Comparison of ENCODE assay signal across 8 mouse cellular contexts in the genomic region with DNA sequence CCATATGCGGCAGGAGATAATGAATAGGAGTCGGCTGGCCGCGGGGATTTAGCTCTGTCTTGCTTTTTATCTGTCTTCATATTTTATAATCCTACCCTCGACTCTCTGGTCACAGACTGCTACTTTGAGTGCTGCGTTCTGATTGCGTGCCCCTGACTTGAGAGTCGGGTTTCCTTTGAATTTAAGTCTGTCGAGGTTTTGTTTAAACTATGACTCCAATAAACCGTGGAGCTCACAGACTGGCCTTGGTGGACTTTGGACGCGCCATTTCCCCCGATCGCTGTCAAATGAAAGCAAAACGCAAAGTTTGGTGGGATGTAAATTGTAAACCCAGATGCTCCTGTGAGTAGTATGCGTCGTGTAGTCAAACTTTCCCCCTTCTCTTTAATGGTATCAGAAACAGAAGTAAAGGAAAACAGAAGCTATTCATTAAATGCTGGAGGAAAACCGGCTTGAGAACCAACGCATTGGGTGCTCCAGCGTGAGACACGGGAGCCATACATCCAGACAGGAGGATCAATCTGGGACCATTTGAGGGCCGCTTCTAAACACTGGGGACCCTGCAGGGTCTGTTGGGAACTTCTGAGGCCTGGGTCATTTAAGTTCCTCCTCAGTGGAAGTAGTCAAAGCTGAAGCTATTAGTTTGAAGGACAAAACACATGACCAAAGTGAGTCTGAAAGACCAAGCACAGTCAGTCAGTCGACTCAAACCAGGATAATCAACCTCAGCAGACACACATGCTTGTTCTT. TPM values are rescaled to one million over a fixed set of nuclear protein-coding genes. Genes with fewer than 3 reads are reported as not detected.
DNase-seq lines count a peak whose midpoint lies in the region; ATAC-seq and TF ChIP-seq lines count a peak whose summit lies in the region.

No protein-coding gene starts in this region.

- TF ChIP-seq POLR2A in embryonic fibroblast, embryonic 13.5 days (IDR thresholded peaks at IDR 0.05; ENCODE audit: low read depth, low read length) = no peak

- DNase-seq in lung, postnatal 14 days = no peak
- no peak for DNase-seq in left cerebral cortex, postnatal 36 days (ENCODE audit: low spot score in 2 of 2)
- no peak for DNase-seq in spleen, postnatal 4 days (ENCODE audit: low spot score in 2 of 2)
- DNase-seq in adrenal gland, postnatal 36 days = no peak

- ATAC-seq in lung, embryonic 16.5 days (ENCODE audit: low read depth) = peak; percentile 44
- ATAC-seq in limb, embryonic 12.5 days (ENCODE audit: insufficient number of reproducible peaks, insufficient read depth, low FRiP score, low TSS enrichment, low read depth) = peak; percentile 11; the same call in 1 of the 2 replicates
- peak; percentile 8; the same call in 1 of the 2 replicates for ATAC-seq in stomach, embryonic 14.5 days (ENCODE audit: insufficient number of reproducible peaks, insufficient read depth, low FRiP score, low read depth)

- H3K9me3 ChIP-seq in lung, embryonic 16.5 days (ENCODE audit: control insufficient read depth, low read length) = no peaks in the 10 kb centered on the region
- H3K9me3 ChIP-seq in limb, embryonic 12.5 days = no peaks in the 10 kb centered on the region
- H3K9me3 ChIP-seq in stomach, embryonic 14.5 days (ENCODE audit: control insufficient read depth, low read depth, low read length) = no peaks in the 10 kb centered on the region

- H3K4me1 ChIP-seq in lung, embryonic 16.5 days (replicated peaks; ENCODE audit: control insufficient read depth, insufficient read depth, low read length) = peaks cover 9% of the 10 kb centered on the region; the same call in 1 of the 2 replicates
- H3K4me1 ChIP-seq in embryonic fibroblast, embryonic 13.5 days (ENCODE audit: control insufficient read depth, insufficient read depth, low read length) = no peaks in the 10 kb centered on the region; the same call in 1 of the 2 replicates
- H3K4me1 ChIP-seq in limb, embryonic 12.5 days (replicated peaks) = peaks cover 27% of the 10 kb centered on the region
- H3K4me1 ChIP-seq in stomach, embryonic 14.5 days (ENCODE audit: control insufficient read depth, insufficient read depth, low read length) = peaks cover 17% of the 10 kb centered on the region; the same call in 1 of the 2 replicates

- WGBS in lung, embryonic 16.5 days = under 1% methylated on average over 23 of the region's 23 CpGs
- WGBS in limb, embryonic 12.5 days = under 1% methylated on average over 23 of the region's 23 CpGs
- WGBS in stomach, embryonic 14.5 days = 2% methylated on average over 23 of the region's 23 CpGs

- H3K9ac ChIP-seq in lung, embryonic 16.5 days (ENCODE audit: low read length) = peak overlapping the region; percentile 72
- H3K9ac ChIP-seq in limb, embryonic 12.5 days (replicated peaks) = peak overlapping the region; percentile 62
- H3K9ac ChIP-seq in stomach, embryonic 14.5 days (replicated peaks; ENCODE audit: low read depth, low read length) = peak overlapping the region; percentile 96

- no peaks in the 10 kb centered on the region for H3K27me3 ChIP-seq in lung, embryonic 16.5 days (ENCODE audit: control insufficient read depth, insufficient read depth, low read depth, low read length)
- H3K27me3 ChIP-seq in limb, embryonic 12.5 days = no peaks in the 10 kb centered on the region; the same call in 1 of the 2 replicates
- no peaks in the 10 kb centered on the region for H3K27me3 ChIP-seq in stomach, embryonic 14.5 days (ENCODE audit: control insufficient read depth, insufficient read depth, low read length)

- TF ChIP-seq CTCF in embryonic fibroblast, embryonic 13.5 days (IDR thresholded peaks at IDR 0.05; ENCODE audit: borderline replicate concordance, insufficient read depth, low read length) = no peak

- no peaks in the 10 kb centered on the region for H3K36me3 ChIP-seq in lung, embryonic 16.5 days (ENCODE audit: control insufficient read depth, insufficient read depth, low read length)
- peaks cover 5% of the 10 kb centered on the region; the same call in 1 of the 2 replicates for H3K36me3 ChIP-seq in limb, embryonic 12.5 days
- H3K36me3 ChIP-seq in stomach, embryonic 14.5 days (ENCODE audit: control insufficient read depth, insufficient read depth, low read length) = peaks cover 5% of the 10 kb centered on the region; the same call in 1 of the 2 replicates

- H3K4me2 ChIP-seq in lung, embryonic 16.5 days (ENCODE audit: low read depth, low read length) = peak overlapping the region; percentile 71
- peak overlapping the region; percentile 92 for H3K4me2 ChIP-seq in limb, embryonic 12.5 days
- H3K4me2 ChIP-seq in stomach, embryonic 14.5 days (replicated peaks; ENCODE audit: low read depth, low read length) = peak overlapping the region; percentile 97

- peak overlapping the region; percentile 86 for H3K4me3 ChIP-seq in lung, embryonic 16.5 days (ENCODE audit: low read length)
- H3K4me3 ChIP-seq in embryonic fibroblast, embryonic 13.5 days (ENCODE audit: insufficient read depth, low read length) = peak overlapping the region; percentile 56
- peak overlapping the region; percentile 88 for H3K4me3 ChIP-seq in limb, embryonic 12.5 days (replicated peaks)
- H3K4me3 ChIP-seq in stomach, embryonic 14.5 days (ENCODE audit: low read depth, low read length) = peak overlapping the region; percentile 92

- intact Hi-C loops in left cerebral cortex, postnatal 36 days (cut with DNase I) = loop anchor here (5.0 to 10.0 kb wide), 3 partner anchors 154 to 496 kb away; no protein-coding TSS in a partner anchor

- peak overlapping the region; percentile 99 for H3K27ac ChIP-seq in lung, embryonic 16.5 days (ENCODE audit: low read length)
- H3K27ac ChIP-seq in embryonic fibroblast, embryonic 13.5 days (ENCODE audit: insufficient read depth, low read length) = peak overlapping the region; percentile 82
- peak overlapping the region; percentile 99 for H3K27ac ChIP-seq in limb, embryonic 12.5 days
- peak overlapping the region; percentile 99 for H3K27ac ChIP-seq in stomach, embryonic 14.5 days (ENCODE audit: low read length)

RNA-seq across cellular contexts. Expression of a gene that starts 0.7 kb away (rescaled TPM):
- 27.1 and 27.5 TPM in 2 replicates for polyA plus RNA-seq in lung, embryonic 16.5 days (2015; fragmentation: Nextera tagmentation; extraction: Ambion mirVana)
- 36.0 and 55.5 TPM in 2 replicates for polyA plus RNA-seq in embryonic fibroblast, embryonic 13.5 days (2011; ENCODE audit: insufficient read length, low read depth, missing spikeins)
- polyA plus RNA-seq in limb, embryonic 12.5 days (2016; fragmentation: Nextera tagmentation; extraction: Ambion mirVana) = 34.1 and 39.0 TPM in 2 replicates
- polyA plus RNA-seq in stomach, embryonic 14.5 days (2014; fragmentation: Nextera tagmentation; extraction: Ambion mirVana) = 25.7 and 34.6 TPM in 2 replicates
- total RNA-seq in left cerebral cortex, postnatal 36 days (2021) = 10 to 100 TPM; 12.9 to 14.1 TPM
- total RNA-seq in adrenal gland, postnatal 36 days (2021) = 10 to 100 TPM; 16.8 to 21.6 TPM
